Mouse (Mus musculus): ENCODE results near the gene Spint2. TPM values are rescaled to one million over a fixed set of nuclear protein-coding genes. Genes with fewer than 3 reads are reported as not detected.

Gene Spint2
- polyA plus RNA-seq, 1 experiment: 25.9 TPM

DNA sequence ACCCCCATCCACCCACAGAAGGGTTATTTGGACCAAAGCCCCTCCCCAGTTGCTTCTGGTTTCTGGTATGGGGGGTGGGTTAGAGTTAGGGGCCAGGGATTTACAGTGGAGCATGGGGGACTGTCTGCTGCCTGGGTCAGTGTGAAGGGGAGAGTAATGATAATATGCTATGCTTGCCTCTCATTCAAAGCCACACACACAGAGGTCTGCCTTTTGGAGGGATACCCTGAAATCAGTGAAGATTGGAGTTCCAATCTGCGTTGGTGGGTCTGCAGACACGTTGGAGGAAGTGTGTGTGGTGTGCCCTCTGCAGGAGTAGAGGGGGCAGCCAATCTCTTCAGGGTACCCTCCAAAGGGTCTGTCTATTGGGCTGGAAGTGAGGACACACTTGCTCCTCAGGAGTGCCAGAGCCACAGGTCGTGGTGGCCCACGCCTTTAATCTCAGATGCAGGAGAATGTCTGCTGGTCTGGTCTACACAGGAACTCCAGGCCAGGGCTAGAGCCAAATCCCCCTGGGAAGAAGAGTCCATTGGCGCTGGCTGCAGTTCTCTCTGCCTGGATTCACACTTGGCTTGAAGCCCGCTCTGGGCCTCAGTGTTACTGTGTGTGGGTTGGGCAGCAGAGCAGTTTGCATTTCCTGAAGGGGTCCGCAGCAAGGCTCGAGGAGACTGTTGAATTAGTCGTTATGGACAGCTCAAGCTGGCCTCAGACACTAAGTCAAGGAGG is 23.7 kb upstream of the Spint2 start:
- no peak overlapping the region for H3K27ac ChIP-seq (ENCODE audit: insufficient read depth, low read length)
- H3K4me1 ChIP-seq (ENCODE audit: control insufficient read depth, insufficient read depth, low read length): peaks cover 2% of the 10 kb centered on the region; the same call in 1 of the 2 replicates
- TF ChIP-seq POLR2A (IDR thresholded peaks at IDR 0.05; ENCODE audit: extremely low read depth, insufficient read depth, low read length) (no peak), CTCF (IDR thresholded peaks at IDR 0.05; ENCODE audit: extremely low read depth, insufficient read depth, low read length) (no peak)
- H3K4me3 ChIP-seq (ENCODE audit: insufficient read depth, low read length): peak overlapping the region; percentile 93

- no peak for TF ChIP-seq CTCF (IDR thresholded peaks at IDR 0.05; ENCODE audit: extremely low read depth, insufficient read depth, low read length)
- TF ChIP-seq POLR2A (IDR thresholded peaks at IDR 0.05; ENCODE audit: extremely low read depth, insufficient read depth, low read length): 0 out of 2 replicates have a peak, but pooled peaks have one; percentile 3
- no peak overlapping the region; the same call in 1 of the 2 replicates for H3K27ac ChIP-seq (ENCODE audit: insufficient read depth, low read length)
- peaks cover 2% of the 10 kb centered on the region; the same call in 1 of the 2 replicates for H3K4me1 ChIP-seq (ENCODE audit: control insufficient read depth, insufficient read depth, low read length)
- H3K4me3 ChIP-seq (ENCODE audit: insufficient read depth, low read length): peak overlapping the region; percentile 93
Measured at GRCm38 (mm10) chr7:29304463-29305262, 23.0 kb upstream of the Spint2 start.

DNA sequence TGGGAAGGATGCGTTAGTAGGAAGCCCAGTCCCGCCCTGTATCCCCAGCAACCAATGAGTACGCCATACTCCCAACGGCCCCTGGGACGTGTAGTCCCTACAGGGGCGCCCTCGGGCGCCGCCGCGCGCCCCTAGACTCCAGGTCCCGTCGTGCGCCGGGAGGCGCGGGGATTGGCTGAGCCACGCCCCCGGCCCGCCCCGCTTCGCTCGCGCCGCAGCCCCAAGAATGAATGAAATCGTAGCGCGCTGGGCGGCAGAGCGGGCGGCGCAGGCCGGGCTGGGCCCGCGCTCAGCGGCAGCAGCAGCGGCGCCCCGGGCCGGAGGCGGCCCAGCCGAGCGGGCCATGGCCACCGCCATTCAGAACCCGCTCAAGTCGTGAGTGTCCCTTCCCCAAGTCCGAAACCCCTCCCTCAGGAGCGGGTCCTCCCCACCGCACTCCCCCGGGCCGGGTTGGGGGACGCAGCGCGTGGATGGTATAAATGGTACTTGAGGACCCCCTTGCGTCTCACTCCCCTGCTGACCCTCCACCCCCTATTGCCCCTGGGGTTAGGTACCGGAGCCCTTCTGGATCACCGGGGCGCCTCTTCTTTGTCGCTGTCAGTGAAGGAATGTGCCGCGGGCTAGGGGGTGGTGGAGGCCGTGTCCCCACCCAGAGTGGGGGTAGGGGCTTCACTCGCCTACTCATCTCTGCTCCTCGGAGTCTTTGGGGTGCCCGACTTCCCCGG is 22.2 kb upstream of the Spint2 start, which contains the start of gene Dpf1:
Gene Dpf1 (plus strand): TSS at position 214 of the 725 bp plus-strand sequence.
- peak within 1 kb of the TSS; percentile 93 for H3K4me3 ChIP-seq (ENCODE audit: insufficient read depth, low read length)
- peaks cover 2% of the 10 kb centered on the region; the same call in 1 of the 2 replicates for H3K4me1 ChIP-seq (ENCODE audit: control insufficient read depth, insufficient read depth, low read length)
- no peak within 1 kb of the TSS; the same call in 1 of the 2 replicates for H3K27ac ChIP-seq (ENCODE audit: insufficient read depth, low read length)
- TF ChIP-seq CTCF (IDR thresholded peaks at IDR 0.05; ENCODE audit: extremely low read depth, insufficient read depth, low read length) (no peak), POLR2A (IDR thresholded peaks at IDR 0.05; ENCODE audit: extremely low read depth, insufficient read depth, low read length) (peak; percentile 35; the same call in 1 of the 2 replicates)

- no peak for TF ChIP-seq POLR2A (IDR thresholded peaks at IDR 0.05; ENCODE audit: extremely low read depth, insufficient read depth, low read length)
- no peak for TF ChIP-seq CTCF (IDR thresholded peaks at IDR 0.05; ENCODE audit: extremely low read depth, insufficient read depth, low read length)
- H3K27ac ChIP-seq (ENCODE audit: insufficient read depth, low read length): no peak overlapping the region
Measured at GRCm38 (mm10) chr7:29302641-29303040, 20.9 kb upstream of the Spint2 start.

DNA sequence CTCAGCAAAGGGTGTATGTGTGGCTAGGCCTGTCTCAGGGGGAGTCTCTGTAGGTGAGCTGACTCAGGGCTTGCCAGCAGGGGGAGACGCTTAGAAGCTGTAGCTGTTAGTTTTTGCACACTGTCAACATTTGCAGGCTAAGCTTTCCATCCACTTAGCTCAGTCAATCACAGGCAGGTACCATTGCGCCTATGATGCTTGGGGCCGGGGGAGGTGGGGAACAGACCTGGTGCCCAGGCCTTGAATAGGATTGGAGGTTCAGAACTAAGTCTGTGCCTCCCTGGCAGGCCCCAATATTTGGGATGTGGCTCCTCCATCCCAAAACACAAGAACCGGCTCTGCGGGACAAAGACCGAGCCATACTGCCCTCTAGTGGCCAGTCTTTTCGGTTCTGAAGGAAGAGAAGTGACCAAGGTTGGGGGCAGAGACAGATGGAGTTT is 19.4 kb upstream of the Spint2 start:
- TF ChIP-seq CTCF (IDR thresholded peaks at IDR 0.05; ENCODE audit: extremely low read depth, insufficient read depth, low read length) (peak; percentile 68), POLR2A (IDR thresholded peaks at IDR 0.05; ENCODE audit: extremely low read depth, insufficient read depth, low read length) (no peak)
- no peaks in the 10 kb centered on the region; the same call in 1 of the 2 replicates for H3K4me1 ChIP-seq (ENCODE audit: control insufficient read depth, insufficient read depth, low read length)
- no peak overlapping the region for H3K4me3 ChIP-seq (ENCODE audit: insufficient read depth, low read length)
- no peak overlapping the region for H3K27ac ChIP-seq (ENCODE audit: insufficient read depth, low read length)

More at GRCm38 (mm10) chr7:29302641-29303040, 20.9 kb upstream of the Spint2 start:
- Histone ChIP-seq H3K4me3 (ENCODE audit: insufficient read depth, low read length) (no peak overlapping the region), H3K4me1 (ENCODE audit: control insufficient read depth, insufficient read depth, low read length) (peaks cover 2% of the 10 kb centered on the region; the same call in 1 of the 2 replicates)

GRCm38 (mm10) chr7:29296998-29297397 is 15.3 kb upstream of the Spint2 start:
- H3K27ac ChIP-seq (ENCODE audit: insufficient read depth, low read length): no peak overlapping the region
- no peaks in the 10 kb centered on the region for H3K4me1 ChIP-seq (ENCODE audit: control insufficient read depth, insufficient read depth, low read length)
- H3K4me3 ChIP-seq (ENCODE audit: insufficient read depth, low read length): no peak overlapping the region
- TF ChIP-seq CTCF (IDR thresholded peaks at IDR 0.05; ENCODE audit: extremely low read depth, insufficient read depth, low read length): peak; percentile 89
- no peak for TF ChIP-seq POLR2A (IDR thresholded peaks at IDR 0.05; ENCODE audit: extremely low read depth, insufficient read depth, low read length)

GRCm38 (mm10) chr7:29295861-29296647 is 14.3 kb upstream of the Spint2 start:
- Histone ChIP-seq H3K4me1 (ENCODE audit: control insufficient read depth, insufficient read depth, low read length) (no peaks in the 10 kb centered on the region), H3K4me3 (ENCODE audit: insufficient read depth, low read length) (no peak overlapping the region), H3K27ac (ENCODE audit: insufficient read depth, low read length) (no peak overlapping the region)
- TF ChIP-seq CTCF (IDR thresholded peaks at IDR 0.05; ENCODE audit: extremely low read depth, insufficient read depth, low read length): no peak
- TF ChIP-seq POLR2A (IDR thresholded peaks at IDR 0.05; ENCODE audit: extremely low read depth, insufficient read depth, low read length): no peak

GRCm38 (mm10) chr7:29294111-29294761 is 12.5 kb upstream of the Spint2 start:
- Histone ChIP-seq H3K27ac (ENCODE audit: insufficient read depth, low read length) (peak overlapping the region; percentile 36; the same call in 1 of the 2 replicates), H3K4me3 (ENCODE audit: insufficient read depth, low read length) (no peak overlapping the region), H3K4me1 (ENCODE audit: control insufficient read depth, insufficient read depth, low read length) (no peaks in the 10 kb centered on the region)
- TF ChIP-seq POLR2A (IDR thresholded peaks at IDR 0.05; ENCODE audit: extremely low read depth, insufficient read depth, low read length): no peak
- TF ChIP-seq CTCF (IDR thresholded peaks at IDR 0.05; ENCODE audit: extremely low read depth, insufficient read depth, low read length): no peak

Data from cortical plate, adult 2 months (tissue).